Mouse (Mus musculus) megakaryocyte, embryonic 14.5 days (primary cell): ENCODE data around the gene Arhgap23. TPM values are rescaled to one million over a fixed set of nuclear protein-coding genes. Genes with fewer than 3 reads are reported as not detected.

ENCODE experiments used
- H3K27me3 ChIP-seq: replicated peaks from 2 replicates; pipeline ENCODE3; 2012; ENCODE audit warnings: inconsistent platforms
- H3K36me3 ChIP-seq: replicated peaks from 2 replicates; pipeline ENCODE3; 2012; ENCODE audit warnings: low read length, inconsistent platforms, mixed read lengths
- H3K4me1 ChIP-seq: 2 replicates; pipeline ENCODE4 v1.6.1; 2012; ENCODE audit warnings: inconsistent platforms
- H3K4me3 ChIP-seq: replicated peaks from 2 replicates; pipeline ENCODE3; 2012; ENCODE audit warnings: moderate library complexity, mild to moderate bottlenecking, inconsistent platforms
- H3K9me3 ChIP-seq: 2 replicates; pipeline ENCODE4 v1.6.1; 2012; ENCODE audit warnings: inconsistent platforms
- FLI1 ChIP-seq: IDR thresholded peaks from 2 replicates; pipeline ENCODE4 v1.6.1; 2012; ENCODE audit warnings: low read length, inconsistent platforms, mixed read lengths
- GATA1 ChIP-seq: IDR thresholded peaks from 3 replicates; pipeline ENCODE4 v1.6.1; 2012; ENCODE audit warnings: mixed read lengths, low read length, inconsistent platforms, borderline replicate concordance
- polyA plus RNA-seq: library from polyadenylated mRNA; stranded (reverse); fragments of >175 nt; gene quantifications from 2 replicates; pipeline ENCODE4 v1.2.3, GENCODE M21; 2012; ENCODE audit warnings: low replicate concordance; ENCODE audit not compliant: insufficient read depth

Arhgap23 gene
- polyA plus RNA-seq, 1 experiment: 85.6 TPM

DNA sequence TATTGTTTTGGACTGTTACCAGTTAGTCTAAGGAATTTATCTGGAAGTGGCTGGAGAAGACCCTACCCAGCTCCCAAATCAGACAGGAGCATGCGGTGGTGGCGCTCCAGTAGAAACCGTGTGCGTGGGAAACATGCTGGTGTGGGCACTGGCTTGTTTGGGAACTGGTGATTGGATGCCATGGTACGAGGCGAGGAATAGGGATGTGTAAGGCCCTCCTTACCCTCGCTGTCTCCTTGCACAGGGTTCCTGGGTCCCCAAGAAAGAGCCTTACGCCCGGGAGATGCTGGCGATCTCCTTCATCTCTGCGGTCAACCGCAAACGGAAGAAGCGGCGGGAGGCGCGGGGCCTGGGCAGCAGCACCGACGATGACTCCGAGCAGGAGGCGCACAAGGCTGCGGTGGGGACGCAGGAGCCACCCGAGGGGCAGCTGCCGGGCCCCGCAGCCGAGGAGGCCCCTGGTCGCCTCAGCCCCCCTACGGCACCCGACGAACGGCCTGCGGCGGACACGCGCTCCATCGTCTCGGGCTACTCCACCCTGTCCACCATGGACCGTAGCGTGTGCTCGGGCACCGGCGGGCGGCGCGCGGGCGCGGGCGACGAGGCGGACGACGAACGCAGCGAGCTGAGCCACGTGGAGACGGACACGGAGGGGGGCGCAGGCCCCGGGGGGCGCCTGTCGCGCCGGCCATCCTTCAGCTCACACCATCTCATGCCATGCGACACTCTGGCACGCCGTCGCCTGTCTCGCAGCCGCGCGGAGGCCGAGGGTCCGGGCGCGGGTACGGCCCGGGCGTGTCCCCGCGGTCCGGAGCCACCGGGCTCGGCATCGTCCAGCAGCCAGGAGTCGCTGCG, 84.8 kb downstream of the Arhgap23 start, which contains the start of gene 4933428G20Rik:
4933428G20Rik (minus strand) TSS at position 476 of the 855 bp plus-strand sequence.
- Histone ChIP-seq H3K4me3 (no peak within 1 kb of the TSS), H3K4me1 (peaks cover 34% of the 10 kb centered on the region), H3K27me3 (no peaks in the 10 kb centered on the region), H3K36me3 (peaks cover 81% of the 10 kb centered on the region), H3K9me3 (peaks cover 10% of the 10 kb centered on the region; the same call in 1 of the 2 replicates)
- TF ChIP-seq GATA1 (no peak), FLI1 (no peak)

DNA sequence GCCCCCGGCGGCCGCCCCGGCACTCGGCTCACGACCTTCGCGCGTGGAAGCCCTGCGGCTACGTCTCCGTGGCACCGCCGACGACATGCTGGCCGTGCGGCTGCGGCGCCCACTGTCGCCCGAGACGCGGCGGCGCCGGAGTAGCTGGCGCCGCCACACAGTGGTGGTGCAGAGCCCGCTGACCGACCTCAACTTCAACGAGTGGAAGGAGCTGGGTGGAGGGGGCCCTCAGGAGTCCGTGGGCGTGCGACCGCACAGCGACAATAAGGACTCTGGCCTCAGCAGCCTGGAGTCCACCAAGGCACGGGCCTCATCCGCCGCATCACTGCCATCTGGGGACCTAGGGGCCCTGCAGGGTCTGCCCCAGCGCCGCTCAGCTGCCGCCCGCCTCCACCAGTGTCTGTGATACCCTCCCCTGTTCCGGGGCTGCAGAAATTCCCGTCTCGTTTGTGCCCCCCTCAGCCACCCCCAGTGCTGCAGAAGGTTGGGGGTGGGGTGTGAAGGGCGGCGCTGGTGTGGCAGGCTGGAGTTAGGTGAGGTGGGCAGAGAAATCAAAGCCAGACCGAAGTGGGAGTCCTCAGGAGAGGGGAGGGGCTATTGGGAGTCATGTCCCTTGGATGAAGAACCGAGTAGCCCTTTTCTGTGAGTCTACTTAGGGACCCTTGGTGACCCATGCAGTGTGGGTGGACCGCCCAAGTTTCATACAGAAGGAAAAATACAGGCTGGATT, 85.6 kb downstream of the Arhgap23 start:
- peaks cover 42% of the 10 kb centered on the region for H3K4me1 ChIP-seq
- H3K4me3 ChIP-seq: no peak overlapping the region
- H3K36me3 ChIP-seq: peaks cover 73% of the 10 kb centered on the region
- TF ChIP-seq GATA1: no peak
- no peak for TF ChIP-seq FLI1
- H3K27me3 ChIP-seq: no peaks in the 10 kb centered on the region
- peaks cover 10% of the 10 kb centered on the region; the same call in 1 of the 2 replicates for H3K9me3 ChIP-seq

DNA sequence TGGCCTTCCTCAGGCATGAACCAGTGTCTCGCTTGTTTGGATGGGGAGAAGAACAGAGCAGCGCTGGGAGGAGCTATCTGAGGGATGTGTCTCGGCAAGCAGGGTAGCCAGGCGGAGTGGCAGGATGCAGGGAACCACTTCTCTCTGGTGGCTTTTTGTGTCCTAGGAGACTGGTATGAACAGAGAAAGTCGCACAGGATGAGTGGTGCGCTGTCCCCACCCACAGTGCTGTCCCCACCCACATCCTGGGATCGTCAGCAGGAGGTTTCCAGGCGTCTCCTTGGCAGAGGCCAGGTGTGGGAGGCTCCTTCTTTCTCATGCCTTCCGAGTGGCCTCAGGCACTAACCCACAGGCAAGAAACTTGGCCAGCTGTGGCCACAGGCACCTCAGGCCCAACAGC, 87.0 kb downstream of the Arhgap23 start:
- Histone ChIP-seq H3K4me1 (peaks cover 49% of the 10 kb centered on the region), H3K9me3 (peaks cover 10% of the 10 kb centered on the region; the same call in 1 of the 2 replicates), H3K36me3 (peaks cover 58% of the 10 kb centered on the region), H3K4me3 (no peak overlapping the region), H3K27me3 (no peaks in the 10 kb centered on the region)
- TF ChIP-seq GATA1 (no peak), FLI1 (no peak)

DNA sequence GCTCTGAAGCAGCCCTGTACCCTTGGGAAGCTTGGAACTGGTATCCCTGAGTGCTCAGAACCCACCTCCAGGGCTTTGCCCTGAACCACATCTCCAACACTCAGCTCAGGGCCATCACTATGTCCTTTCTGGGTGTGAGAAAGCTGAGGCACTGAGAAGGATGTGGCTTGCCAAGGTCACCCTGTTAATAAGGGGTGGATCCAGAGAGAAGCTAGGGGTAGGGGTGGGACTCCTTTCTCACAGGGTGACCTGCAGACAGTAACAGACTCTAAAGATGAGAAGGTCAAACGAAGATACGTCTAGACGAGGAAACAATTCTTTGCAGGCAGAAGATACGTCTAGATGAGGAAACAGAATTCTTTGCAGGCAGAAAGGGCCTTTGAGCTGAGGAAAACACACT, 87.5 kb downstream of the Arhgap23 start:
- H3K36me3 ChIP-seq: peaks cover 53% of the 10 kb centered on the region
- TF ChIP-seq GATA1: no peak
- TF ChIP-seq FLI1: no peak
- no peaks in the 10 kb centered on the region for H3K27me3 ChIP-seq
- peaks cover 49% of the 10 kb centered on the region for H3K4me1 ChIP-seq
- no peak overlapping the region for H3K4me3 ChIP-seq
- H3K9me3 ChIP-seq: peaks cover 10% of the 10 kb centered on the region; the same call in 1 of the 2 replicates

DNA sequence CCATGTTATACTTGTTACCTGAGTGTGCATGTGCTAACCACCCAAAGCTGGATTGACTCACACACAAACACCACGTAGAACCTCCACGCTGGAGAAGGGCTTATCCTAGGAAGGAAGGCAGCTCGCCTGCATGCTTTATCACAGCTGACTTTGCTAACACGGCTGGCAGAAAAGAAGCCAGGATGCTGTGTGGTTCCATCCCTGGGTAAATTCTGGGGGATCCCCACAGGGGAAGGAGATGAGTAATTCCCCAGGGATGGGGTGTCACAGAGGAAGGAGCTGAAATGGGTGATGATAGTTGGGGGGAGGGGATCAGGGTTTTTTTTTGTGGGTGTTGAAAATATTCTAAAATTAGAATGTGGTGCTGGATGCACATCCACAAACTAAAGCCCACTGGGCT, 90.5 kb downstream of the Arhgap23 start:
- TF ChIP-seq FLI1: no peak
- no peak for TF ChIP-seq GATA1
- Histone ChIP-seq H3K9me3 (no peaks in the 10 kb centered on the region), H3K4me3 (no peak overlapping the region), H3K27me3 (no peaks in the 10 kb centered on the region), H3K4me1 (peaks cover 73% of the 10 kb centered on the region), H3K36me3 (peaks cover 24% of the 10 kb centered on the region)

DNA sequence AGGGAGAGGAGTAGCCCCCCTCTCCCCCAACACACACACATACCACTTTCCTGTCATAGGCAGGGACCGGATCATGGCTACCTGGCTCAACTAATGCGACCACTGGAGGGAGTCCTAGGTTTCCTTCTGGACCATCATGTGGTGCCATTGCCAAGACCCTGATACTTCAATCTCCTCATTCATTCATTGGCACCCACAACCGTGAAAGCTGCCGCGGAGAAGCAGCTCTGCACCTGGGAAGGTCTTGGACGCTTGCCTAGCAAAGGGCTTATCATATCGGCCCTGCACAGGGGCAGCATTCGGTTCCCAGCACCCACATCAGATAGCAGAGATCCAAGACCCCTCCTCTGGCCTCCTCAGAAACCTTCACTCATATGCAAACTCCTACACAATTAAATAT, 91.0 kb downstream of the Arhgap23 start:
- Histone ChIP-seq H3K9me3 (no peaks in the 10 kb centered on the region), H3K36me3 (peaks cover 18% of the 10 kb centered on the region), H3K4me1 (peaks cover 73% of the 10 kb centered on the region), H3K27me3 (no peaks in the 10 kb centered on the region), H3K4me3 (no peak overlapping the region)
- TF ChIP-seq FLI1 (no peak), GATA1 (no peak)

DNA sequence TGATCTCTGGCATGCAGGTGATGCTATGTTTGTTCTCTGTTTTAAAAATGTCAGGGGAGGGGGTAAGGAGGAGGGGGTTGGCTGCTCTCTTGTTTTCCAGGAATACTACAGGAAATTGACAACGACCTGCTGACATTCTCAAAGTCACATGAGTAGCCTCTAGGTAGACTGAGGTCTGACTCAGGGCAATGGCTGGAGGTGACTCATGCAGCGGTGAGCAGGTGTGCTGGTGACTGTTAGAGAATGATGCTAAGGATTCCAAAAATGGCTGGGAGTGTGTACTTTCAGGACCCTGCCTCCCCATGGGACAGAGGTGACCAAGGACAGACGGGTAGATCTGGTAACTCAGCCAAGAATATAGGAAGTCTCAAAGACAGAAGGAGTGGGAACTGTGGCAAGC, 92.9 kb downstream of the Arhgap23 start:
- H3K9me3 ChIP-seq: no peaks in the 10 kb centered on the region
- H3K4me3 ChIP-seq: no peak overlapping the region
- H3K36me3 ChIP-seq: no peaks in the 10 kb centered on the region
- no peaks in the 10 kb centered on the region for H3K27me3 ChIP-seq
- TF ChIP-seq GATA1: no peak
- TF ChIP-seq FLI1: no peak
- H3K4me1 ChIP-seq: peaks cover 76% of the 10 kb centered on the region

DNA sequence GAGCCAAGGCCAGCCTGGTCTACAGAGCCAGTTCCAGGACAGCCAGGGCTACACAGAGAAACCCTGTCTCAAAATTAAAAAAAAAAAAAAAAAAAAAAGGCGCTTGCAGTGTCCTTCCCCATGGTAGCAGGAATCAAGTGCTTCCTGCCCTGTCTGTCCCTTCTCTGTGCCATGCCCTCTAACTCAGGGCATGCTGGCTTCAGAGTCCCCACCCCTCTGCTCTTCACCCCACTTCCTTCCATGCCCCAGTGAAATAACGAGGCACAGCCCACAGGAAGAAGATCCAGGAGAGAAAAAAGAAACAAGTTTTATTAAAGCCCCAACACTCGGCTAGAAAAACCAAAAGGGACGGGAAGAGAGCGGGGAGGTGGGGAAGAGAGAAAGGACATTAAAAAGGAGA, 93.7 kb downstream of the Arhgap23 start:
- H3K4me1 ChIP-seq: peaks cover 76% of the 10 kb centered on the region

DNA sequence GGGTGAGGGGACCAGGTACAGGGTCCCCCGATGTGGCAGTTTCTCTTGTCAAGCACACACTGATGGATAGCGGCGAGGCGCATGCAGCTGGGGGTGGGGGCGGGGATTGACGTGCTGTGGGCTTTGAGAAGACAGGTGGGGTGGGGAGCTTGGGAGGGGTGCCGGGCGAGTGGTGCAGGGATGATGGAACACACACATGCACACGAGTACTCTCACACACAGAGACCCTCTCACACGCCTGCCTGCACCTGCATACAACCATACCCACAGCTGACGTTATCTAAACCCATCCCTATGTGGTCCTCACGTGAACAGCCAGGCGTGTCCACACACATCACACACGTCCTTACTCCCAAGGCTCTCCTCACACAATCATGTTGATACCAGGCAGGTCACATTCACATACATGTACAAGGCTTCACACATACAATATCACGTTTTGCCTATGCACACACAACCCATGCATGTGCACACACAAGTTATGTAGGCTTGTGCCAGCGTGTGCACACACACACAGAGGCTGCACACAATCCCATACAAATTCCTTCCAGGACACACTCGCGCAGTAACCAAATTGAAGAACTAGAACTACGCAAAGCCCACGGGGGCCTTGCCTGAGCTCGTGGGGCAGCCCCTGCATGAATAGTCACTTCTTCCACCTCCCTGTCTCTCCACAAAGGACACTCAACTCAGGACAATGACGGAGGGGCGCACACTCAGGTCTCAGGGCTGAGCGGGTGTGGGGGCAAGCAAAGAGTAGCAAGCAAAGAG, 94.6 kb downstream of the Arhgap23 start:
- TF ChIP-seq GATA1: no peak
- TF ChIP-seq FLI1: no peak
- H3K36me3 ChIP-seq: no peaks in the 10 kb centered on the region
- peaks cover 5% of the 10 kb centered on the region for H3K27me3 ChIP-seq
- peaks cover 70% of the 10 kb centered on the region for H3K4me1 ChIP-seq
- H3K9me3 ChIP-seq: peaks cover 6% of the 10 kb centered on the region
- peak overlapping the region; percentile 66 for H3K4me3 ChIP-seq

More for the DNA sequence above, 93.7 kb downstream of the Arhgap23 start:
- Histone ChIP-seq H3K9me3 (no peaks in the 10 kb centered on the region), H3K4me3 (no peak overlapping the region), H3K27me3 (no peaks in the 10 kb centered on the region), H3K36me3 (no peaks in the 10 kb centered on the region)
- TF ChIP-seq GATA1 (no peak), FLI1 (no peak)
